Mouse (Mus musculus) liver, embryonic 14.5 days (tissue): ENCODE data around the gene Scube2.

Experiments
- CTCF ChIP-seq: IDR thresholded peaks from 2 replicates; pipeline ENCODE4 v1.5.1; 2016; ENCODE audit warnings: antibody characterized with exemption, low read depth, control low read depth
- EP300 ChIP-seq: IDR thresholded peaks from 2 replicates; pipeline ENCODE4 v1.6.1; 2016; ENCODE audit warnings: antibody characterized with exemption, low read depth

DNA sequence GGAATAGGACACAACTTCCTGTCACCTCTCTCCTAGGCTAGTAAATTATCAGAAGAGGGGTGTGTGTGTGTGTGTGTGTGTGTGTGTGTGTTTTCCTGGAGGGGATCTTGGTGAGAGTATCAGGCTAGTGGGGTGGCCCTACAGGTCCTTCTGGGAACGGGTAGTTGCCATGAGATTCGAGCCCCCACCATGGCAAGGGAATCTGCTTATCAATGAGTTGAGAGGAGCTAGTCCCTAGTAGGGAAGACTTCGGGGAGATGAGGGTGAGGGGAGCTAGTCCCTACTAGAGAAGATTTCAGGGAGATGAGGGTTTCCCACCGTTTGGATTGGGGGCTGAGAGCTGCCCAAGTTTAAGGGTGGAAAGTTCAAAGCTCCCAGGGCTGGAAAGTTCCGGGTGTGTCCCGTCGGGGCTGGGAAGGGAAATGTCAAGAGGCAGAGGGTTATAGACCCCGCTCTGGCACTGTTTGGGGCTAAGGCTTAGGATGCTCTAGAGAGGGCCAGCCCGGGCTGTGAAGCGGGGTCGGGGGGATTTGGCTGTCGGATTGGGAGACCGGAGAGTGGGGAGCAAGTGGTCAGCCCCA is 114.0 kb downstream of the Scube2 start:
- TF ChIP-seq CTCF = no peak
- TF ChIP-seq EP300 = no peak
